Mouse (Mus musculus) liver, embryonic 16.5 days (tissue): ENCODE data around the gene Cpne5. TPM values are rescaled to one million over a fixed set of nuclear protein-coding genes. Genes with fewer than 3 reads are reported as not detected.
A peak's percentile ranks its signal among the peaks of the same experiment; 100 is the strongest.

Source experiments
- ATAC-seq: fragments of 200-750 bp; cut with Nextera tagmentation; 2 replicates; pipeline ENCODE4 v1.8.0; 2017; ENCODE audit warnings: low read depth, mild to moderate bottlenecking, moderate number of reproducible peaks, moderate library complexity
- H3K27ac ChIP-seq: fragments of 300-500 bp; sonication (generic); 2 replicates; pipeline ENCODE4 v1.5.1; 2014; ENCODE audit warnings: mild to moderate bottlenecking, low read length
- H3K27me3 ChIP-seq: fragments of 300-500 bp; sonication (generic); 2 replicates; pipeline ENCODE4 v1.6.1; 2014; ENCODE audit warnings: low read depth, low read length, mixed read lengths; ENCODE audit not compliant: control insufficient read depth, insufficient read depth
- H3K36me3 ChIP-seq: fragments of 300-500 bp; sonication (generic); 2 replicates; pipeline ENCODE4 v1.6.1; 2014; ENCODE audit warnings: mild to moderate bottlenecking; ENCODE audit not compliant: control insufficient read depth, insufficient read depth
- H3K4me1 ChIP-seq: fragments of 300-500 bp; sonication (generic); 2 replicates; pipeline ENCODE4 v1.6.1; 2014; ENCODE audit warnings: low read depth, low read length, mixed read lengths; ENCODE audit not compliant: control insufficient read depth
- H3K4me2 ChIP-seq: fragments of 300-500 bp; sonication (generic); 2 replicates; pipeline ENCODE4 v1.6.1; 2014; ENCODE audit warnings: low read depth, low read length, mixed read lengths
- H3K4me3 ChIP-seq: fragments of 300-500 bp; sonication (generic); 2 replicates; pipeline ENCODE4 v1.5.1; 2014; ENCODE audit warnings: low read depth, mild to moderate bottlenecking, low read length
- H3K9ac ChIP-seq: fragments of 300-500 bp; sonication (generic); 2 replicates; pipeline ENCODE4 v1.6.1; 2014; ENCODE audit warnings: low read depth, low read length
- H3K9me3 ChIP-seq: fragments of 300-500 bp; sonication (generic); replicated peaks from 2 replicates; pipeline ENCODE4 v1.6.1; 2016; ENCODE audit warnings: low read length; ENCODE audit not compliant: control insufficient read depth
- WGBS: fragments of 180-500 bp; shearing (Covaris S2); extraction: QIAGEN DNeasy Blood & Tissue Kit; methylation state at CpG from one replicate; pipeline ENCODE4 v1.1.7; 2014; ENCODE audit not compliant: insufficient replicate concordance; 5-methylcytosine and 5-hydroxymethylcytosine counted together
- polyA plus RNA-seq: library from polyadenylated mRNA; unstranded; fragments of >200 nt; fragmentation: Nextera tagmentation; extraction: Ambion mirVana; gene quantifications from 2 replicates; pipeline ENCODE4 v1.2.1, GENCODE M21; 2015

Cpne5 gene
- polyA plus RNA-seq, 1 experiment from 2014 or later: 0.24 TPM

DNA sequence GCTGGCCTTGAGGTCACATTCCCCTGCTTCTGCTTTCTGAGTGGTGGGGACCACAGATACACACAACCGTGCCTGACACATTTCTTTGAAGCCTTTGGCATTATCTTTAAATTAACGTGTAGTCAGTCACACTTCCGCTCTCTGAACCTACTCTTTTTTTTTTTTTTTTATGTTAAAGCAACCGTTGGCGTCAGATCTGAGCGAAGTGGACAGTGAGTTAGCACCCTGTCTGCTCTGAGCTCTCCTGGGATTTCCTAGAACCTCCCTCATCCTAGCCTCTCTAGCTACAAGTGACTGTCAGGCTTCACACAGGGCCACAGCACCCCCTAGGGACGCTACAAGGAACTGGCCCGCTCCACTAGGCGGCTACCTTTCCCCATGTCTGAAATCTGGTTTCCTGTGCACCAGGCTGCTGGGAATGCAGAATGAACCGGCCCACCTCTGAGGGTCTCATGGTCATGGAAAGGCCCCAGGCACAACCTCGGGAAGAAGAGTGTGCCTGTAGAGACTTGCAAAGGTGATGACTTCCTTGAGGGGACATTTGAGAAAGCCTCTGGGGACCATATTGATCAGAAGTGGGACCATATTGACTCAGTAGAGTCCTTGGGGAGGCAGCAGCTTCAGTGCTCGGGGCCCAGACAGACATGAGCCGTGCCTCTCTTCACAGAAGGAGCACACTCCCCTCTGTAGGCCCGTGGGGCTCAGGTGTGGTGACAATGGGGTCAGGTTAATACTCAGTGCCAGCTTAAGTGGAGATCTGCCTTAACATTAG is 66.8 kb downstream of the Cpne5 start:
- Histone ChIP-seq H3K4me3 (no peak overlapping the region), H3K27ac (no peak overlapping the region), H3K4me2 (no peak overlapping the region), H3K36me3 (no peaks in the 10 kb centered on the region), H3K9ac (no peak overlapping the region), H3K27me3 (no peaks in the 10 kb centered on the region), H3K4me1 (peaks cover 4% of the 10 kb centered on the region), H3K9me3 (no peaks in the 10 kb centered on the region)
- 7% methylated on average over 14 of the region's 14 CpGs for WGBS
- peak; percentile 36; the same call in 1 of the 2 replicates for ATAC-seq

- 43% methylated on average over 14 of the region's 14 CpGs for WGBS
- H3K4me2 ChIP-seq: no peak overlapping the region
- no peak overlapping the region for H3K4me3 ChIP-seq
- H3K36me3 ChIP-seq: no peaks in the 10 kb centered on the region
- H3K27me3 ChIP-seq: no peaks in the 10 kb centered on the region
- no peaks in the 10 kb centered on the region for H3K9me3 ChIP-seq
- H3K27ac ChIP-seq: no peak overlapping the region
- peaks cover 4% of the 10 kb centered on the region for H3K4me1 ChIP-seq
- H3K9ac ChIP-seq: no peak overlapping the region
- ATAC-seq: no peak
Observed at GRCm38 (mm10) chr17:29170431-29171000, 67.5 kb downstream of the Cpne5 start.

DNA sequence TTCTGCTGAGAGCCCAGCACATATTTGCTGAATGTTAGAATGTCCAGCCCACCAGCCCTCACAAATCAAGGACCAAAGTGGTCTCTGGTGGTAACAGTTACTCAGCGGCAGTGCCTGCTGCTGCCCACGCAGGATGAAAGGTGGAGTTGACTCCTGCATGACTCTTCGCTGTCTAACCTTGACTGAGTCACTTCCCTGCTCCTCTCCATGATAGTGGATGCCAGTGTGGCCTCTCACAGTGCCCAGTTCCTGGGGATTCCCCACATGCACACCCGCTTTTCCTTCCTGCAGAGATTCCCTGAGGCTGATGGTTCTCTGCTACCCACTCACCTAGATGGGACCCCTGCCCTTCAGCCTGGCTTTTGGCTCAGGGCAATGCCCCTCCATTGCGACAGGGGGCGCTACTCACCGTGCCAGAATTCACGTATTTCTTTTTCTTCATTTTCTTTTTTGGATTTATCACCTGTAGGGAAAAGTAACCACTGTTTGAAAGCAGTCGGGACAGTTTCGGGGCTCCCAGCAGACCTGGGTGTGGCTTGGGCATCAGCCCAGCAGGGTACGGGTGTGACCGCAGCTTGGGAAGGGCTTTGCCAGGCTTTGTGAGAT is 68.9 kb downstream of the Cpne5 start:
- Histone ChIP-seq H3K9me3 (no peaks in the 10 kb centered on the region), H3K4me2 (no peak overlapping the region), H3K27me3 (no peaks in the 10 kb centered on the region), H3K36me3 (no peaks in the 10 kb centered on the region), H3K4me3 (no peak overlapping the region), H3K4me1 (peaks cover 17% of the 10 kb centered on the region), H3K9ac (no peak overlapping the region), H3K27ac (no peak overlapping the region)
- 63% methylated on average over 12 of the region's 12 CpGs for WGBS
- ATAC-seq: no peak

GRCm38 (mm10) chr17:29168438-29168837 is 69.5 kb downstream of the Cpne5 start:
- 56% methylated on average over 4 of the region's 4 CpGs for WGBS
- Histone ChIP-seq H3K27me3 (no peaks in the 10 kb centered on the region), H3K27ac (no peak overlapping the region), H3K4me1 (peaks cover 17% of the 10 kb centered on the region), H3K9me3 (no peaks in the 10 kb centered on the region), H3K36me3 (no peaks in the 10 kb centered on the region), H3K4me3 (no peak overlapping the region), H3K4me2 (no peak overlapping the region), H3K9ac (no peak overlapping the region)
- ATAC-seq: no peak

DNA sequence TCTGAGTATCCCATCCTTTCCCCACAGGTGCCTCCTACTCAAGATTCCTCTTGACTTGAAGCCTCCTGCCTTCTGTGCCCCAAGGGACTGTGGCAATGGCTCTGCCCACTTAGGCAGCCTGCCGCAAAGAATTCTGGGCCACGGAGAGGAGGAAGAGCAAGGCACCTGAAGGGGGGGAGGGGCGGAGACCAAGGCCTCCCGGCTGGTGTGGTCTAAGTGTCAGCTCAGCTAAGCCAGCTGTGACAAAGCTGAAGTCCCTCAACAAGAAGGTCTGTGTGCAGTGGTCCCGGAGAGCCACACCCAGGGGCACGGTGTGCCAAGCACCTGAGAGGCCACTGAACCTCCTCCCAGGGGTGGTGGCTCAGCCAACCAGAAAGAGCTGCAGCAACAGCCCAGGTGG is 70.6 kb downstream of the Cpne5 start:
- H3K4me1 ChIP-seq: peaks cover 17% of the 10 kb centered on the region
- no peak overlapping the region for H3K4me3 ChIP-seq
- ATAC-seq: no peak
- 44% methylated on average over 6 of the region's 6 CpGs for WGBS
- no peaks in the 10 kb centered on the region for H3K27me3 ChIP-seq
- no peaks in the 10 kb centered on the region for H3K36me3 ChIP-seq
- H3K4me2 ChIP-seq: no peak overlapping the region
- no peak overlapping the region for H3K27ac ChIP-seq
- H3K9ac ChIP-seq: no peak overlapping the region
- H3K9me3 ChIP-seq: no peaks in the 10 kb centered on the region

GRCm38 (mm10) chr17:29165967-29166578 is 71.9 kb downstream of the Cpne5 start:
- no peak overlapping the region for H3K27ac ChIP-seq
- no peaks in the 10 kb centered on the region; the same call in 1 of the 2 replicates for H3K9me3 ChIP-seq
- H3K27me3 ChIP-seq: no peaks in the 10 kb centered on the region
- no peak overlapping the region for H3K4me3 ChIP-seq
- H3K9ac ChIP-seq: no peak overlapping the region
- ATAC-seq: no peak
- peaks cover 13% of the 10 kb centered on the region for H3K4me1 ChIP-seq
- H3K36me3 ChIP-seq: no peaks in the 10 kb centered on the region
- 55% methylated on average over 8 of the region's 8 CpGs for WGBS
- H3K4me2 ChIP-seq: no peak overlapping the region

GRCm38 (mm10) chr17:29165452-29165851 is 72.5 kb downstream of the Cpne5 start:
- peaks cover 13% of the 10 kb centered on the region for H3K4me1 ChIP-seq
- H3K4me3 ChIP-seq: no peak overlapping the region
- no peak overlapping the region for H3K27ac ChIP-seq
- 0 out of 2 replicates have a peak, but pooled peaks have one; percentile 17 for ATAC-seq
- WGBS: 12% methylated on average over 6 of the region's 6 CpGs
- H3K36me3 ChIP-seq: no peaks in the 10 kb centered on the region
- no peak overlapping the region for H3K4me2 ChIP-seq
- H3K27me3 ChIP-seq: no peaks in the 10 kb centered on the region
- no peak overlapping the region for H3K9ac ChIP-seq
- no peaks in the 10 kb centered on the region; the same call in 1 of the 2 replicates for H3K9me3 ChIP-seq

- H3K27ac ChIP-seq: no peak overlapping the region
- no peaks in the 10 kb centered on the region for H3K36me3 ChIP-seq
- no peak overlapping the region for H3K4me3 ChIP-seq
- 6% methylated on average over 17 of the region's 17 CpGs for WGBS
- H3K9ac ChIP-seq: no peak overlapping the region
- H3K27me3 ChIP-seq: no peaks in the 10 kb centered on the region
- peak; percentile 47 for ATAC-seq
- no peaks in the 10 kb centered on the region; the same call in 1 of the 2 replicates for H3K9me3 ChIP-seq
- peaks cover 13% of the 10 kb centered on the region for H3K4me1 ChIP-seq
- peak overlapping the region; percentile 13 for H3K4me2 ChIP-seq
Observed at GRCm38 (mm10) chr17:29164469-29165111, 73.4 kb downstream of the Cpne5 start.
